Mouse (Mus musculus): ENCODE measurements around the gene Gm10097. TPM values are rescaled to one million over a fixed set of nuclear protein-coding genes. Genes with fewer than 3 reads are reported as not detected.

Gm10097 gene
- total and polyA plus RNA-seq, 2 experiments from 2014 or later, result 0.10 TPM; not detected in 1

DNA sequence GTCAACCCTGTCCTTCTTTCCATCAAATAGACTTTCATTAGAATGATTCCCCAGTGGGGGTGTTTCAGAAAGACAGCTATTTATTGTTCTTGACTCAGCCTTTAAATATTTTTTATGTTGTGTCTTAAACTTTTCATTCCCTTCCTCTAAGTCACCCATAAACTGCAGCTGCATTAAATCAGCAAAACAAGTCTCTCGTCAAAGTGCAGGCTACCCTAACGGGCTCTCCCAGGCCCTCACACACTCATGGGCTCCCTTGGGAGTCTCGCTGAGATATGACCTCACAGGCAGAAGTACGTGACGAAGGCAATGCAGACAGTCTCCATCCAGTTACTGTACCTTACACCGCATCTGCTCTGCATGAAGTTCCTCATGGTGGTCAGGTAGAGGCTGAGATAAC, 17.3 kb downstream of the Gm10097 start:
- ATAC-seq (ENCODE audit: low FRiP score) (no peak), DNase-seq (ENCODE audit: low spot score) (no peak)
- Histone ChIP-seq H3K4me1 (ENCODE audit: insufficient read depth, low read length) (no peaks in the 10 kb centered on the region), H3K4me3 (ENCODE audit: low read depth, low read length) (no peak overlapping the region), H3K36me3 (ENCODE audit: insufficient read depth, low read length) (peaks cover 3% of the 10 kb centered on the region; the same call in 1 of the 2 replicates), H3K27me3 (ENCODE audit: insufficient read depth, low read length) (no peaks in the 10 kb centered on the region), H3K9ac (replicated peaks; ENCODE audit: low read length, poor library complexity, severe bottlenecking) (no peak overlapping the region), H3K9me3 (ENCODE audit: low read length) (no peaks in the 10 kb centered on the region), H3K4me2 (ENCODE audit: low read depth, low read length, poor library complexity, severe bottlenecking) (no peak overlapping the region), H3K27ac (ENCODE audit: low read depth, low read length) (no peak overlapping the region)
- WGBS, result 88% methylated on average over 6 of the region's 6 CpGs
- TF ChIP-seq CTCF (IDR thresholded peaks at IDR 0.05), result no peak

- no peak overlapping the region for H3K9ac ChIP-seq (replicated peaks; ENCODE audit: low read length, poor library complexity, severe bottlenecking)
- DNase-seq (ENCODE audit: low spot score) (no peak), ATAC-seq (ENCODE audit: low FRiP score) (no peak)
- H3K4me2 ChIP-seq (ENCODE audit: low read depth, low read length, poor library complexity, severe bottlenecking), result no peak overlapping the region
- H3K4me1 ChIP-seq (ENCODE audit: insufficient read depth, low read length), result no peaks in the 10 kb centered on the region
- H3K9me3 ChIP-seq (ENCODE audit: low read length), result no peaks in the 10 kb centered on the region
- H3K27me3 ChIP-seq (ENCODE audit: insufficient read depth, low read length), result no peaks in the 10 kb centered on the region
- H3K4me3 ChIP-seq (ENCODE audit: low read depth, low read length), result no peak overlapping the region
- 81% methylated on average over 7 of the region's 7 CpGs for whole genome bisulfite sequencing
- no peak for TF ChIP-seq CTCF (IDR thresholded peaks at IDR 0.05)
- H3K36me3 ChIP-seq (ENCODE audit: insufficient read depth, low read length), result peaks cover 3% of the 10 kb centered on the region; the same call in 1 of the 2 replicates
- no peak overlapping the region for H3K27ac ChIP-seq (ENCODE audit: low read depth, low read length)
Observed at GRCm38 (mm10) chr10:5087336-5087735, 18.3 kb downstream of the Gm10097 start.

DNA sequence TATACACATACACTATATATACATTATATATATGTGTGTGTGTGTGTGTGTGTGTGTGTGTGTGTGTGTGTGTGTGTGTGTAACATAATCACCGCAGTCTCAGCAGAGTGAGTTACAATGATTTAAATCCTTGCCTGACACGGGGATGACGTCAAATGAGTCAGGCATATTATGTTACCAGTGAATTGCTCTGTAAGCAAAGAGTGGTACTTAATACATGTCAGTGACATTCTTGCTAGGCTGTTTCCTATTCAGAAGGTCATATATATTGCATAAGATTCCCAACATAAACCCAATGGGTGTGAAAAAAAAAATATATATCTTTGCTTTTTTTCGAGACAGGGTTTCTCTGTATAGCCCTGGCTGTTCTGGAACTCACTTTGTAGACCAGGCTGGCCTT, 20.1 kb downstream of the Gm10097 start:
- ATAC-seq (ENCODE audit: low FRiP score) (no peak), DNase-seq (ENCODE audit: low spot score) (no peak)
- H3K27ac ChIP-seq (ENCODE audit: low read depth, low read length), result no peak overlapping the region
- H3K9ac ChIP-seq (replicated peaks; ENCODE audit: low read length, poor library complexity, severe bottlenecking), result no peak overlapping the region
- H3K27me3 ChIP-seq (ENCODE audit: insufficient read depth, low read length), result no peaks in the 10 kb centered on the region
- peaks cover 3% of the 10 kb centered on the region; the same call in 1 of the 2 replicates for H3K36me3 ChIP-seq (ENCODE audit: insufficient read depth, low read length)
- H3K9me3 ChIP-seq (ENCODE audit: low read length), result no peaks in the 10 kb centered on the region
- no peaks in the 10 kb centered on the region for H3K4me1 ChIP-seq (ENCODE audit: insufficient read depth, low read length)
- WGBS, result 86% methylated on average over 4 of the region's 4 CpGs
- no peak overlapping the region for H3K4me3 ChIP-seq (ENCODE audit: low read depth, low read length)
- H3K4me2 ChIP-seq (ENCODE audit: low read depth, low read length, poor library complexity, severe bottlenecking), result no peak overlapping the region
- TF ChIP-seq CTCF (IDR thresholded peaks at IDR 0.05), result no peak

- Histone ChIP-seq H3K9ac (replicated peaks; ENCODE audit: low read length, poor library complexity, severe bottlenecking) (no peak overlapping the region), H3K4me2 (ENCODE audit: low read depth, low read length, poor library complexity, severe bottlenecking) (no peak overlapping the region), H3K4me3 (ENCODE audit: low read depth, low read length) (no peak overlapping the region), H3K4me1 (ENCODE audit: insufficient read depth, low read length) (no peaks in the 10 kb centered on the region), H3K27me3 (ENCODE audit: insufficient read depth, low read length) (no peaks in the 10 kb centered on the region), H3K36me3 (ENCODE audit: insufficient read depth, low read length) (peaks cover 25% of the 10 kb centered on the region; the same call in 1 of the 2 replicates), H3K9me3 (ENCODE audit: low read length) (no peaks in the 10 kb centered on the region), H3K27ac (ENCODE audit: low read depth, low read length) (no peak overlapping the region)
- no peak for TF ChIP-seq CTCF (IDR thresholded peaks at IDR 0.05)
- DNase-seq (ENCODE audit: low spot score) (peak; percentile 40), ATAC-seq (ENCODE audit: low FRiP score) (no peak)
- WGBS, result 77% methylated on average over 10 of the region's 10 CpGs
Observed at GRCm38 (mm10) chr10:5096996-5097753, 28.2 kb downstream of the Gm10097 start.

GRCm38 (mm10) chr10:5097754-5098137, 28.8 kb downstream of the Gm10097 start:
- TF ChIP-seq CTCF (IDR thresholded peaks at IDR 0.05), result no peak
- Histone ChIP-seq H3K9ac (replicated peaks; ENCODE audit: low read length, poor library complexity, severe bottlenecking) (no peak overlapping the region), H3K27ac (ENCODE audit: low read depth, low read length) (no peak overlapping the region), H3K4me3 (ENCODE audit: low read depth, low read length) (no peak overlapping the region), H3K36me3 (ENCODE audit: insufficient read depth, low read length) (peaks cover 25% of the 10 kb centered on the region; the same call in 1 of the 2 replicates), H3K27me3 (ENCODE audit: insufficient read depth, low read length) (no peaks in the 10 kb centered on the region), H3K4me1 (ENCODE audit: insufficient read depth, low read length) (no peaks in the 10 kb centered on the region), H3K4me2 (ENCODE audit: low read depth, low read length, poor library complexity, severe bottlenecking) (no peak overlapping the region), H3K9me3 (ENCODE audit: low read length) (no peaks in the 10 kb centered on the region)
- ATAC-seq (ENCODE audit: low FRiP score) (no peak), DNase-seq (ENCODE audit: low spot score) (no peak)
- WGBS, result 60% methylated on average over 2 of the region's 2 CpGs

DNA sequence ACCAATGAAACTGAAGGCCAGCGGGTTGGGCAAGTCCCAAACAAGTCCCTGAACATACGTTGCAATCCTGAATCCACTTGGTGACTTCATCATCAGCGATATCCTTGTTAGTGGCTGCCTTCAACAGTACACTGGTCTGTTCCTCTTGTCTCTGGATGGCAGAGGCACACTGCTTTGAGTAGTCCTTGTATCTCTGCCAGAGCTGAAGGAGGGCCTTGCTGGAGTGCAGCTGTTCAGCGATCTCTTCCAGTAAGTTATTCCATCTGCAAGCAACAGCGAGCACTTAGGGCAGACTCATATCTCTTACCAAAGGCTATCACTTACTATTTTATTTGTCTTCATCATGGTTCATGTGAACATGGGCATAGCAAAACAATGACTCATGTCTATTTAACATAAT, 41.8 kb downstream of the Gm10097 start:
- Histone ChIP-seq H3K4me3 (ENCODE audit: low read depth, low read length) (no peak overlapping the region), H3K9ac (replicated peaks; ENCODE audit: low read length, poor library complexity, severe bottlenecking) (no peak overlapping the region), H3K27me3 (ENCODE audit: insufficient read depth, low read length) (no peaks in the 10 kb centered on the region), H3K36me3 (ENCODE audit: insufficient read depth, low read length) (peaks cover 62% of the 10 kb centered on the region), H3K9me3 (ENCODE audit: low read length) (no peaks in the 10 kb centered on the region), H3K4me1 (ENCODE audit: insufficient read depth, low read length) (no peaks in the 10 kb centered on the region), H3K4me2 (ENCODE audit: low read depth, low read length, poor library complexity, severe bottlenecking) (no peak overlapping the region), H3K27ac (ENCODE audit: low read depth, low read length) (no peak overlapping the region)
- ATAC-seq (ENCODE audit: low FRiP score), result no peak
- DNase-seq (ENCODE audit: low spot score), result no peak
- TF ChIP-seq CTCF (IDR thresholded peaks at IDR 0.05), result no peak
- WGBS, result 93% methylated on average over 5 of the region's 5 CpGs

Data from midbrain, postnatal 0 days (tissue).